Mouse (Mus musculus) lung, adult 10 weeks (tissue): ENCODE data around the gene Plcz1. TPM values are rescaled to one million over a fixed set of nuclear protein-coding genes. Genes with fewer than 3 reads are reported as not detected.

Source experiments
- polyA plus RNA-seq: library from polyadenylated mRNA; stranded (reverse); fragments of 350-450 nt; fragmentation: Illumina TruSeq; extraction: RNeasy Lipid Tissue Mini Kit (QIAGEN cat#74804); gene quantifications from one replicate; pipeline ENCODE4 v1.2.3, GENCODE M21; 2014; ENCODE audit warnings: low read depth, low replicate concordance; ENCODE audit not compliant: insufficient read depth

Gene Plcz1
- polyA plus RNA-seq: not detected

GRCm38 (mm10) chr6:140041357-140041756 lies at the start of gene Plcz1:
Gene Plcz1 (minus strand): TSS chr6:140041457.

GRCm38 (mm10) chr6:140040952-140041351 lies 305 bp downstream of the Plcz1 start, which contains the start of gene Capza3:
Gene Capza3 (plus strand): TSS chr6:140041252.

Other genes starting within 250 kb of the Plcz1 start
- not detected for gene Capza3, start 205 bp downstream of the Plcz1 start, polyA plus RNA-seq